Mouse (Mus musculus) kidney, embryonic 16.5 days (tissue): Measurements from ENCODE around the gene Retnla. TPM values are rescaled to one million over a fixed set of nuclear protein-coding genes. Genes with fewer than 3 reads are reported as not detected.
"Not testable (repeated sequence)": the region's sequence is repeated elsewhere in the genome, so short reads cannot be mapped to it uniquely, and the experiment has no call there.

ENCODE experiments used
- ATAC-seq: fragments of 200-750 bp; cut with Nextera tagmentation; 2 replicates; pipeline ENCODE4 v1.8.0; 2017; ENCODE audit warnings: moderate TSS enrichment; ENCODE audit not compliant: low FRiP score, low TSS enrichment
- H3K27ac ChIP-seq: fragments of 300-500 bp; sonication (generic); 2 replicates; pipeline ENCODE4 v1.5.1; 2014; ENCODE audit warnings: low read length
- H3K27me3 ChIP-seq: fragments of 300-500 bp; sonication (generic); 2 replicates; pipeline ENCODE4 v1.6.1; 2014; ENCODE audit warnings: low read length, control low read depth, mixed read lengths; ENCODE audit not compliant: insufficient read depth
- H3K36me3 ChIP-seq: fragments of 300-500 bp; sonication (generic); 2 replicates; pipeline ENCODE4 v1.6.1; 2014; ENCODE audit warnings: low read length, control low read depth, mixed read lengths; ENCODE audit not compliant: insufficient read depth
- H3K4me1 ChIP-seq: fragments of 300-500 bp; sonication (generic); 2 replicates; pipeline ENCODE4 v1.6.1; 2014; ENCODE audit warnings: low read length, control low read depth, mixed read lengths; ENCODE audit not compliant: insufficient read depth
- H3K4me2 ChIP-seq: fragments of 300-500 bp; sonication (generic); replicated peaks from 2 replicates; pipeline ENCODE4 v1.6.1; 2014; ENCODE audit warnings: low read depth, low read length
- H3K4me3 ChIP-seq: fragments of 300-500 bp; sonication (generic); 2 replicates; pipeline ENCODE4 v1.5.1; 2014; ENCODE audit warnings: mild to moderate bottlenecking, low read length
- H3K9ac ChIP-seq: fragments of 300-500 bp; sonication (generic); replicated peaks from 2 replicates; pipeline ENCODE4 v1.6.1; 2014; ENCODE audit warnings: low read length
- H3K9me3 ChIP-seq: fragments of 300-500 bp; sonication (generic); 2 replicates; pipeline ENCODE4 v1.6.1; 2016; ENCODE audit warnings: low read length, control low read depth
- WGBS: fragments of 180-500 bp; shearing (Covaris S2); extraction: QIAGEN DNeasy Blood & Tissue Kit; methylation state at CpG from one replicate; pipeline ENCODE4 v1.1.7; 2014; 5-methylcytosine and 5-hydroxymethylcytosine counted together
- polyA plus RNA-seq: library from polyadenylated mRNA; unstranded; fragments of >200 nt; fragmentation: Nextera tagmentation; extraction: Ambion mirVana; gene quantifications from 2 replicates; pipeline ENCODE4 v1.2.1, GENCODE M21; 2015

The Retnla gene
- polyA plus RNA-seq, 1 experiment from 2014 or later, result 1.2 TPM

DNA sequence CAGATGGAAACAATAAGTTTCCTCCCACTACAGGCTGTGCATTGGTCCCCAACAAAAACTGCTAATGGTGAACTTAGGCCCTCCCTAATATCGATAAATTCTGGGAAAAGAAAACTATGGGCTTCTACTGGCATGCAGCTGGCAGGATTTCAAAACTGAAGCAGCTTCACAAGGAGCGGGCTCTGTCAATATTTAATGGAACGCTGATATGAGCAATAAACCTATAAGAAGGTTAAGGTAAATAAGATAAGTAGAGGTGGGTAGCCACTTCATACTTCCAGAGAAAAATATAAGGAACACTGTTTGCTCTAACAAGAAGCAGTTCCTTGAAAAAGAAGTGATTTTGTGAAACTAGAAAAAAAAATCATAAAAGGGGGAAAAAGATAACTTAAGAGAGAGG is 15.9 kb upstream of the Retnla start:
- no peak overlapping the region for H3K9ac ChIP-seq
- no peaks in the 10 kb centered on the region for H3K27me3 ChIP-seq
- no peak for ATAC-seq

DNA sequence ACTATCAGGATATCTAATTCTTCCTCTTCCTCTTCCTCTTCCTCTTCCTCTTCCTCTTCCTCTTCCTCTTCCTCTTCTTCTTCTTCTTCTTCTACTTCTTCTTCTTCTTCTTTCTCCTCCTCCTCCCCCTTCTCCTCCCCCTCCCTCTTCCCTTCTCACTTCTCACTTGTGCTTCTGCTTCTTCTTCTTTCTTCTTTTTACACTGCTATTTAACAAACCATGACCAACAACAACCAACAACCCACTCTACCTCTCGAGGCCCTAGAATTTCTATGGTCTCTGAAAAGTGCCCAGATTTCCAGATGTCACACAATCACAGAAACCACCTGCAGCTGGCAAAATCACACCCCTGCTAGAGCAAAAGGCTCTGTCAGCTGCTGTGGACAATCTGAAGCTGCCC is 14.7 kb upstream of the Retnla start:
- ATAC-seq, result no peak
- WGBS, result 23% methylated on average over 1 of the region's 1 CpGs
- H3K4me1 ChIP-seq, result no peaks in the 10 kb centered on the region
- H3K27ac ChIP-seq, result no peak overlapping the region
- H3K4me3 ChIP-seq, result no peak overlapping the region
- H3K27me3 ChIP-seq, result no peaks in the 10 kb centered on the region
- H3K36me3 ChIP-seq, result no peaks in the 10 kb centered on the region
- H3K4me2 ChIP-seq, result no peak overlapping the region
- H3K9ac ChIP-seq, result no peak overlapping the region
- no peaks in the 10 kb centered on the region for H3K9me3 ChIP-seq

More for the DNA sequence above, 15.9 kb upstream of the Retnla start:
- no peaks in the 10 kb centered on the region for H3K4me1 ChIP-seq
- no peak overlapping the region for H3K27ac ChIP-seq
- H3K36me3 ChIP-seq, result no peaks in the 10 kb centered on the region
- H3K9me3 ChIP-seq, result no peaks in the 10 kb centered on the region
- no peak overlapping the region for H3K4me3 ChIP-seq
- 84% methylated on average over 3 of the region's 3 CpGs for WGBS
- H3K4me2 ChIP-seq, result no peak overlapping the region

DNA sequence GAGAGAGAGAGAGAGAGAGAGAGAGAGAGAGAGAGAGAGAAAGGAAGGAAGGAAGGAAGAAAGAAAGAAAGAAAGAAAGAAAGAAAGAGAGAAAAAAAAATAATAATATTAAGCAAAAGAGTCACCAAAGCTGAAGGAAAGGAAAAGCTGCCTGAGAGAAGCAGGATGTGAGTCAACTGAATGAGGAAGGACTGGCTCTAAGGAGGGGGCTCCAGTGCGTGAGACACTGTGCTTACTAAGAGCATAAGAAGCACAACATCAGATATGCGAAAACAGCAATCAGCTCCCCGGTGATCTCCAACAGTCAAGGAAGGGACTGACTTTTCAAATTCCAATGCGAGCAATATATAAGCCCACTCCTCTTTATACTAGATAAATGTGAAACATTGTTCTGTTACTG is 13.3 kb upstream of the Retnla start:
- no peak overlapping the region for H3K9ac ChIP-seq
- H3K4me3 ChIP-seq, result no peak overlapping the region
- WGBS, result 82% methylated on average over 4 of the region's 4 CpGs
- no peak for ATAC-seq
- no peaks in the 10 kb centered on the region for H3K4me1 ChIP-seq
- no peaks in the 10 kb centered on the region for H3K9me3 ChIP-seq
- no peaks in the 10 kb centered on the region for H3K27me3 ChIP-seq
- no peak overlapping the region for H3K27ac ChIP-seq
- H3K4me2 ChIP-seq, result no peak overlapping the region
- no peaks in the 10 kb centered on the region for H3K36me3 ChIP-seq

DNA sequence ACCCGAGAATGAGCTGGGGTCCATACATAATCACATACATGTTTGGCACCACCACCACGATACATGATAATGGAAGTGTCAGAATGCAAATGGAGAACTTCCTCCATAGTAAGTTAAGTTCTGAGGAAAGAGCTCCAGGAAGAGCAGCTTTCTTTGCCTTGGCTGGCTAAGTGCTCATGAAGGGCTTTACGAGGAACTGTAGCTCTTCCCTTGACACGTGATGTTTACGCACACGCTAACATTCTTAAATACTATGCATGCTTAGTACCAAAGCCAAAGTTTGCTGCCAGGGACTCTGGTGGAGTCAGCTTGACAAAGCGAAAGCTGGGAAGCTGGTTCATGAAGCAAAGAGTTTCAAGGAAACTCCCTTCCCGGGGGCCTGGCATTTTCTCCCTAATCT is 10.3 kb upstream of the Retnla start:
- no peaks in the 10 kb centered on the region for H3K36me3 ChIP-seq
- no peak overlapping the region for H3K9ac ChIP-seq
- H3K4me2 ChIP-seq, result no peak overlapping the region
- WGBS, result 81% methylated on average over 7 of the region's 8 CpGs
- no peaks in the 10 kb centered on the region for H3K27me3 ChIP-seq
- H3K4me1 ChIP-seq, result no peaks in the 10 kb centered on the region
- H3K4me3 ChIP-seq, result no peak overlapping the region
- H3K9me3 ChIP-seq, result no peaks in the 10 kb centered on the region
- ATAC-seq, result no peak
- H3K27ac ChIP-seq, result no peak overlapping the region

DNA sequence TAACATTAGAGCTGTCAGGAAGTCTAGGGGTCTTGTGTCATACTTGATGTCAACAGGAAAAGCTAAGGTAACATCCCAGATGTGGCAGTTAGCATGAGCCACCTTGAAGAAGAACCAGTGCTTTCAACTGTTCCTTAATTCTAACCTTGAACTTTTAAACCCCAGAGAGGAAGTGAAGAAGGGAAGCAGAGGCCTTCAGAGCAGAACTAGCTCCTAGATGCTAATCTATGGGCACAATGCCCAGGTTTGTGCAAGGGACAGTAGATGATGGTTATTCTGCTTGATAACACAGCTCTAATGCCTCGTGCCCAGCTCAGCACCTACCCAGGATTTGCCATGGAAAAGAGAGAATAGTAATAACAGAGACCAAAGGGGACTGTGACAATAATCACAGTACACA is 8.7 kb upstream of the Retnla start:
- H3K4me1 ChIP-seq, H3K9me3 ChIP-seq, H3K9ac ChIP-seq, H3K27me3 ChIP-seq, H3K4me2 ChIP-seq, H3K27ac ChIP-seq, H3K36me3 ChIP-seq, H3K4me3 ChIP-seq, ATAC-seq: not testable (repeated sequence)
- WGBS, result 67% methylated on average over 1 of the region's 1 CpGs

DNA sequence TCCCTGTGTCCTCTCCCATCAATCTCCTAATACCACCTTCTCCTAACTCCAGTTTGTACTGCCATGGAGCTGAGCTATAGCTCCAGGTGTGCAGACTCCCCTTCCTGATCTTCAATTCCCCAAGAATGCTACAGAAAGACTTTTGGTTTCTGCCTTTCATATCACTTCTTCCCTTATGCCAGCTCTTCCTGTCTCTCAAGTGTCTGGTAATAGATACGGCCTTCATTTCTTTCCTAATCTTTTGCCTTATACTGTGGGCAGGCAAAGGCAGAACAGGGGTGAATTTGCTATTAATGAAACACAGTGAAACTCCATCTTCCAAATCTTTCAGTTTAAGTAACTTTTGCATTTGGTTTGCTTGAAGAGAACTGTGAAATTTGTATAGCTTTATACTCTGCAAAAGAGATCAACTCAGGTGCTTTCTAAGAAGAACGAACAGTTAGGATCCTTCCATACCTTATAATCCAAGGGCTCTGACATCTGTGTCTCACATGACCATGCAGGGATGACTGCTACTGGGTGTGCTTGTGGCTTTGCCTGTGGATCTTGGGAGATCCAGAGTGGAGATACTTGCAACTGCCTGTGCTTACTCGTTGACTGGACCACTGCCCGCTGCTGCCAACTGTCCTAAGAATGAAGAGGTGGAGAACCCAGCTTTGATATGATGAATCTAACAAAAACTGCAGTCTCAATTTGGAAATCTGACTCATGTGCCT is 1.5 kb downstream of the Retnla start:
- Histone ChIP-seq H3K27me3 (no peaks in the 10 kb centered on the region), H3K9me3 (no peaks in the 10 kb centered on the region), H3K9ac (no peak overlapping the region), H3K4me1 (no peaks in the 10 kb centered on the region), H3K36me3 (no peaks in the 10 kb centered on the region), H3K4me2 (no peak overlapping the region), H3K27ac (no peak overlapping the region), H3K4me3 (no peak overlapping the region)
- WGBS, result 90% methylated on average over 4 of the region's 4 CpGs
- no peak for ATAC-seq

DNA sequence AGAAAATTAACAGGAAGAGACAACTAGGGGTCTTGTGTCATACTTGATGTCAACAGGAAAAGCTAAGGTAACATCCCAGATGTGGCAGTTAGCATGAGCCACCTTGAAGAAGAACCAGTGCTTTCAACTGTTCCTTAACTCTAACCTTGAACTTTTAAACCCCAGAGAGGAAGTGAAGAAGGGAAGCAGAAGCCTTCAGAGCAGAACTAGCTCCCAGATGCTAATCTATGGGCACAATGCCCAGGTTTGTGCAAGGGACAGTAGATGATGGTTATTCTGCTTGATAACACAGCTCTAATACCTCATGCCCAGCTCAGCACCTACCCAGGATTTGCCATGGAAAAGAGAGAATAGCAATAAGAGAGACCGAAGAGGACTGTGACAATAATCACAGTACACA is 22.7 kb downstream of the Retnla start:
- not testable (repeated sequence) for H3K9me3 ChIP-seq, H3K27me3 ChIP-seq, ATAC-seq, H3K4me2 ChIP-seq, H3K4me3 ChIP-seq, H3K27ac ChIP-seq, H3K36me3 ChIP-seq, H3K9ac ChIP-seq, H3K4me1 ChIP-seq
- WGBS, result 100% methylated on average over 1 of the region's 1 CpGs

DNA sequence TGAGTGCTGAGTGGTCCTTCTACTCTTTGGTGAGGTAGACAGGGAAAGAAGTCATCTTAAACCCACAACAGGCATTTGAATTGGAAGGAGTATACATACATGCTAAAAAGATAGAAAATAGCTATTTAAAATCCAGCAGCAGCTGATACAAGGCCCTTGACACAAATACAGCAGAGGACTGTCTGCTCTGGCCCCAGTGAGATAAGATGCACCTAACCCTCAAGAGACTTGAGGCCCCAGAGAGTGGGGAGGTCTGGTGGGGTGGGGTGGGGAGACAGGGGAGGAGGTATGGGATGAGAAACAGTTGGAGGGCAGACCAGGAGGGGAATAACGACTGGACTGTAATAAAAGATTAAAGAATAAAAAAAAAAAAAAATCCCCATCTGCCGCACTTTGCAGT is 25.3 kb downstream of the Retnla start:
- no peaks in the 10 kb centered on the region for H3K9me3 ChIP-seq
- no peak for ATAC-seq
- H3K27ac ChIP-seq, result no peak overlapping the region
- H3K4me1 ChIP-seq, result no peaks in the 10 kb centered on the region
- no peaks in the 10 kb centered on the region for H3K27me3 ChIP-seq
- no peaks in the 10 kb centered on the region for H3K36me3 ChIP-seq
- H3K9ac ChIP-seq, result no peak overlapping the region
- H3K4me3 ChIP-seq, result no peak overlapping the region
- H3K4me2 ChIP-seq, result no peak overlapping the region
- WGBS, result 81% methylated on average over 2 of the region's 2 CpGs

DNA sequence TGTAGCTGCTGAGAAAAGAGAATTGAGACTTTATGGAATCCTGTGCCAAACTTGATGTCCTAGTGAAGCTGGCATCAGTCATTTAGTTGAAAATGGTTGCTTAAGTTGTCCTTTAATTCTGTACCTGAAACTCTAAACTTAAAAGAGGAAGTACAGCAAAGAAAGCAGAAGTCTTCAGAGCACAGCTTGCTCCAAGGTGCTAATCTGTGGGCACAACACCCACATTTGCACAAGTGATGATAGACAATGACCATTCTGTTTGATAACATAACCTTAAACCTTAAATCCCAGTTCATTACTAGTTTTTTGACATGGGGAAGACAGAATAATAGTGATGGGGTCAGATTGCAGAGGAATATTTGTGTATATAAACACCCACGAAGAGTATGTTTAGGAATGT is 26.3 kb downstream of the Retnla start:
- Histone ChIP-seq H3K4me3 (no peak overlapping the region), H3K36me3 (no peaks in the 10 kb centered on the region), H3K4me2 (no peak overlapping the region), H3K27ac (no peak overlapping the region), H3K9ac (no peak overlapping the region), H3K4me1 (no peaks in the 10 kb centered on the region), H3K9me3 (no peaks in the 10 kb centered on the region), H3K27me3 (no peaks in the 10 kb centered on the region)
- 68% methylated on average over 1 of the region's 1 CpGs for whole genome bisulfite sequencing
- no peak for ATAC-seq

DNA sequence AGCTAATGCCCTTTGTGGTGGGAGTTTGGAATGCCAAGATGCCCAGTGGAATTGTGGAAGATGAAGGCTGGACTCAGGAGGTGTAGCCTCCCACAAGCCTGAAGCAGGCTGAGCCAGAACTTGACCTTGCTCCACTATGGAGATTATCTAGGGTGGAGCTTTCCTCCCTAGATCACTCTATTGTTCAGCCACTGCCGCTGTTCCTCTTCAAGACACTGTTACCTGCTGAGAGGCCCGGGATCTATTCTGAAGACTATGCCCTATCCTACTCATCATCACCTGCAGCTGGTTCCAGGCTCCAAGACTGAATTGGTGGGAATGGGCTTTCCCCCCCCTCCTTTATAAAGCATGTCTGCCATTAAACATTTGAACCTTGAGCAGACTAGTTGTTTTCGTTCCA is 27.3 kb downstream of the Retnla start:
- WGBS, result 77% methylated on average over 3 of the region's 3 CpGs
- no peak for ATAC-seq
- H3K9ac ChIP-seq, result no peak overlapping the region
- H3K27me3 ChIP-seq, result no peaks in the 10 kb centered on the region
- no peak overlapping the region for H3K4me2 ChIP-seq
- no peak overlapping the region for H3K27ac ChIP-seq
- no peaks in the 10 kb centered on the region for H3K9me3 ChIP-seq
- no peaks in the 10 kb centered on the region for H3K36me3 ChIP-seq
- H3K4me1 ChIP-seq, result no peaks in the 10 kb centered on the region
- H3K4me3 ChIP-seq, result no peak overlapping the region
